Mouse (Mus musculus) CD4-positive, CD25-positive, alpha-beta regulatory T cell, adult 4 months (primary cell): ENCODE measurements around the gene 2010300C02Rik. TPM values are rescaled to one million over a fixed set of nuclear protein-coding genes. Genes with fewer than 3 reads are reported as not detected.
A peak's percentile ranks its signal among the peaks of the same experiment; 100 is the strongest.

ENCODE experiments used
- ATAC-seq: one replicate; pipeline ENCODE4 v1.8.0; 2017
- polyA plus RNA-seq, 2 experiments: library from polyadenylated mRNA; unstranded; fragments of 100-300 nt; shearing (Covaris generic); gene quantifications; one replicate each; pipeline ENCODE4 v1.2.1; 2017

Gene 2010300C02Rik
- polyA plus RNA-seq, 2 experiments from 2014 or later, result 0.42 to 0.79 TPM

DNA sequence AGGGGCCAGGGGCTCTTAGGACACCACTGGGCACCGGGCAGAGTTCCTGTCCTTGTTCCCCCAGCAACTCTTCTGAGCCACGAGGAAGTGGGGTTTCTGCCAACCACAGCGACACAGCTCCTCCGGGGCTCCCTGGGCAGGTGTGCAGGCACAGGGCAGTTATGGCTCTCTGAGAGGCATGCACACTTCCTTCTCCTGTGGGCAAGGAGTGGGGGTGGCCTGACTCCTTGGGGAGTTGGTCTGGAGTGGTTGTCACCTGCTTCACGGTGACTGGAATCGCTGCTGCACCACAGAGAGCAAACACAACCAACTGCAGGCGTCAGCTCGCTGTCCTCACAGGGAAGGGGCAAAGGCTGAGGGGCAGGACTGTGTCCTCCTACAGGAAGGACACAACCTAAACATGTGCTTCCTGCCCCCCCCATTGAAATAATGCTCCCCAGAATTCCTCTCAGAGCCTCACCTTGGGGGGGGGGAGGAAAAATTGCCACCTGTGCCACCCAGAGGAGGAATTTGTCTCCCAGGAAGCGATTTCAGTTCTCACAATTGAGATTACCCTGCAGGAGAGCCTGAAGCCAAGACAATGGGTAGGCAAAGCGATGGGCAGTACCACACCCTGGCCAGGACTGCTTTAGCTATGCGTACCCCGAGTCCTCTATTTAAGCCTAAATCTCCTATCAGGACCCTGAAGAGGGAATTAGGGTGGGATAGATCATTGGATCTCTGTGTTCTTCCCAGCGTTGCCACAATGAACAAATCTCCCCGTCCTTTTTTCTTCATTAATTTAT, 54.2 kb downstream of the 2010300C02Rik start:
- no peak for ATAC-seq

- ATAC-seq, result no peak
Observed at GRCm38 (mm10) chr1:37664496-37664895, 55.4 kb downstream of the 2010300C02Rik start.

DNA sequence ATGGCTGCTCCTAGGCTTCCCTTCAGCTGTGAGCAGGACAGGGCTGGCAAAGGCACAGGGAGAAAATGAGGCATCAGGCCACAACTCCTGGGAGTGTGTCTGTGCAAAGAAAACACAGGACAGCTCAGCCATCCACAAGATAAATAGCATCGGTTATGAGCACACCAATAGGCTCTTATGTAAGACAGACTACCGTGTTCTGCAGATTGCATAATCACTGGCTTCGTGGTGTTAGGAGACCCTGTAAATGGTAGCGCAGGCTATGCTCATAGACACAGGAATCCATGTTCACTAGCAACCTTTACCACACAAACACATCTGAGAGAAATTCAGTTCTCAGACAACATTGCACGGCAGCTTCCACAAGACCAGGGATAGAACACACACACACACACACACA, 56.3 kb downstream of the 2010300C02Rik start:
- ATAC-seq, result no peak

DNA sequence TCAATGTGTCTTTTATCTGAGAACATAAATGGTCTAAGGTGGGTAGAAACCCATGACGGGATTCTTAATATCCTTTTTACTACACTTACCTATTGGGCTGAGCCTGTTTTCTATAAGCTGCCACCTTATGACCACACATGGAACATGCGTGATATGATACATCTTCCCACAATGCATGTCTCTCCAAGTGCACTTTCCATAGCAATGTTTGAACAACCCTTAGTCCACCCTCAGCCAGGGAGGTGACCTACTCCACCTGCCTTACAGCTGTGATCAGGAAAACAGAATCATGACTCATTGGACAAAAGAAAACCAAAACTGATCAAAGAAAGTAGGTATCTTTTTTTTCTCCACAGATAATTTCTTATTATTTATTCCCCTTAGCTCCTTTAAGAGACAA, 63.9 kb downstream of the 2010300C02Rik start:
- no peak for ATAC-seq

DNA sequence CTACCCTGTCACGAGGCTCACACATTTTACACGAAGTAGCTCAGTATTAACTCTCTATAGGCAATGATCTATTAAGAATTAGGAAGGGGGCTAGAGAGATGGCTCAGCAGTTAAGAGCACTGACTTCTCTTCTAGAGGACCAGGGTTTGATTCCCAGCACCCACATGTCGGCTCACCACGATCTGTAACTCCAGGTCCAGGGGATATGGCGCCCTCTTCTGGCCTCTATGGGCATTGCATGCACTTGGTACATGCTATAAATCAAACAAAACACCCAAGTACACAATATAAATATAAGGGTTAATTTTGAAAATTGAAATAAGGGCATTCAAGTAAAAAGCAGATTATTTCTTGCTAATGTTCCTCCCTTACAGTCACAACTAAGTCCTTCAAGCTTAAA, 65.9 kb downstream of the 2010300C02Rik start:
- ATAC-seq, result no peak

- ATAC-seq, result no peak
Observed at GRCm38 (mm10) chr1:37647066-37647465, 72.8 kb downstream of the 2010300C02Rik start.

- no peak for ATAC-seq
Observed at GRCm38 (mm10) chr1:37644501-37644900, 75.4 kb downstream of the 2010300C02Rik start.

DNA sequence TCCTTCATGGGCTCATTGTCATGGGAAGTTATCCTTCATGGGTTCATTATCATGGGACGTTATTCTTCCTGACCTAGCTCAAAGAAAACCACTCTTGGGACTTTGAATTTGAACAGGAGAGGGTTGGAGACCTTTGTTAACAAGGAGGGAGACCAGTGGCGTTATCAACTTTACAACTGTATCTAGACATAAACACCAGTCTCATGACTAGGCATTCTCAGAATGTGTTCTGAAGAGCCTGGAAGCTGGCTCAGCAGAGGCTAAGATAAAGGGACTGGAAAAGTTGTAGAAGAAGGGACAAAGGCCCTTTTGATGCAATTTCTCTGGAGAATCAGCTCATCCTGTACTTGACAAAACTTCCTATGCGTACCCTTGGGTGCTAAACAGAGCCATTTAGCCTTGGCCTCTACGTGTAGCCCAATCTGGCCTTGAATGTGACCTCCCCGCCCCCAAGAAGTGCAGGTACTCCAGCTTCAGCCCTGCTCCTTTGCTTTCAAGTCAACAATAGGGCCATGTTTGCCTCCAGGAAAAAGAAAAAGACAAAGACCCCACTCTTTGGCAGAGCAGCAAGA, 76.0 kb downstream of the 2010300C02Rik start:
- no peak for ATAC-seq

DNA sequence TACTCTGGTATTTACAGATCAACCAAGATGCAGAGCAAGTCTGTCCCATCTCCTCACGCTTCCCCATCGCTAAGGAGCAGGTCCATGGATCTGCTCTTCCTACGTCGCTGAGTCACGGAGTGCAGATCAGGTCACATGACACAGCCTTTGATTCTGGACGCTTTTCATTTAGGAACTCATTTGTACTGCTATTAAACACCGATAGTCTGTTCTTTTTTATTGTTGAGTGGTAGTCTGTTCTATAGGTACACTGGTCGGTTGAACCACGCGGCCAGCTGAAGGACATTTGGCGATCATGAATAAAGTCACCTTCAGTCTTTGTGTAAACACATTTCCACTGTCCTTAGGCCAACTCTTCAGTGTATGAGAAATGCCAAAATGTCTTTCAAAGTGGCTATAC, 78.5 kb downstream of the 2010300C02Rik start:
- no peak for ATAC-seq

GRCm38 (mm10) chr1:37639101-37639500, 80.8 kb downstream of the 2010300C02Rik start:
- ATAC-seq, result peak; percentile 63

GRCm38 (mm10) chr1:37638560-37638959, 81.3 kb downstream of the 2010300C02Rik start:
- ATAC-seq, result no peak

DNA sequence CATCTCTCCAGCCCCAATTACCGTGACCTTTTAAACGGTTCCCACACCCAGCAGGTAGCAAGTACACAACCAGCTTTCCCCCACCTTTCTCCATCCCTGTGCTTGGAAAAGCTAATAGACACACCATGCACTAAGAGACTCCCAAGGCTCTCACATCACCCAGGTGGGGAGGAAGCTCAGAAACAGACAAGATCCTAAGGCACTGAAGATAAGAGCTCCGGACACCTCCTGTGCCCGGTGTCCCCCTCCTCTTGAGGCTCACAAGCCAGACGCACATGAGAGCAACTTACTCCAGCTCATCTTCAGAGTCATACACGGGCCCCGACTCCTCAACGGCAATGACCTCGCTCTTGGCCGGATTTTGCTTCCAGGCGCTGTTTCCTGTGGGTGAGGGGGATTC, 82.3 kb downstream of the 2010300C02Rik start:
- ATAC-seq, result no peak

DNA sequence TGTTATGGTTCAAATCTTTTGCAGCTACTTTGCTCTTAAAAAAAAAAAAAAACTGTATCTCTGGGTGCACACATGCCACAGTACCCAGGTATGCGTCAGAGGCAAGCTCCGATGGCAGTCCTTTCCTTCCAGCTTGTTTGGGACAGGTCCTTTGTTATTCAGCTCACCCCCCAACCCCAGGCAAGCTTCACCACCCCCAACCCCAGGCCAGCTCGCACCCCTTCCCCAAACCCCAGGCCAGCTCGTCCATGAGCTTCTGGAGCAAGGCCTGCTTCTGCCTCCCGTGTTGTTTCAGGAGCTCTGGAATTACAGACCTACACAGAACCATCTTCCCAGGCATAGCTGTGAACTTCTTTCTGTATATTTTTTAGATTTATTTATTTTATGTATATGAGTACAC, 83.1 kb downstream of the 2010300C02Rik start:
- no peak for ATAC-seq

DNA sequence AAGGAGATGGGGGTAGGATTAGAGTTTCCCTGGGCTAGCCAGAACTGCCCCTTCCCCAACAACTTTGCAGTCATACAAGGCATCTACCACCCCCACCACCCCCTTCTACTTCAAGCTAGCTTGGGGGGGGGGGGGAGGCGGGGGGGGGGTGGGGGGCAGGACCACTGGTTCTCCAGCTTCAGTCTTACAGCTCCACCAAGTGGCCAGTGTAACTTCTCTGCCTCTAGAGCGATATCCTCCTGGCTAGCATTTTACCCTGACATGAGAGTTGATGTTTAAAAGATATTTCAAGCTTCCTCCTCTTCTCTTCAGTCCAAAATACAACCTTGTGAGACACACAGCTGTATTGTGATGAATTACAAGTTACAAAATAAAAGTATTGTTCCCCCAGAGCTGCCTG, 83.7 kb downstream of the 2010300C02Rik start:
- no peak for ATAC-seq

DNA sequence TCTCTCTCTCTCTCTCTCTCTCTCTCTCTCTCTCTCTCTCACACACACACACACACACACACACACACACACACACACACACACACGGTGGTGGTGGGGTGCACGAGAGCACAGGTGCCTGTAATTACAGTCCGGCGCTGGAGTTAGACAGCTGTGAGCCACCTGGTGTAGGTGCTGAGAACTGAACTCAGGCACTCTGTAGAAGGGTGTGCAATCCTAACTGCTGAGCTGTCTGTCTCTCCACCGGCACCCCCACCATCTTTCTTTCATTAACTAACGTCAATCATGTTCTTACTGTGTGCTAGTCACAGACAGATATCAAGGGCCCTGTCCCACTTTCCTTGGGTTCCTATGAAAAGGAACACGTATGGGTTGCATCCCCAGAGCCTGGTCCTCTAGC, 84.2 kb downstream of the 2010300C02Rik start:
- ATAC-seq, result no peak

- ATAC-seq, result peak; percentile 72
Observed at GRCm38 (mm10) chr1:37634658-37635057, 85.2 kb downstream of the 2010300C02Rik start.

DNA sequence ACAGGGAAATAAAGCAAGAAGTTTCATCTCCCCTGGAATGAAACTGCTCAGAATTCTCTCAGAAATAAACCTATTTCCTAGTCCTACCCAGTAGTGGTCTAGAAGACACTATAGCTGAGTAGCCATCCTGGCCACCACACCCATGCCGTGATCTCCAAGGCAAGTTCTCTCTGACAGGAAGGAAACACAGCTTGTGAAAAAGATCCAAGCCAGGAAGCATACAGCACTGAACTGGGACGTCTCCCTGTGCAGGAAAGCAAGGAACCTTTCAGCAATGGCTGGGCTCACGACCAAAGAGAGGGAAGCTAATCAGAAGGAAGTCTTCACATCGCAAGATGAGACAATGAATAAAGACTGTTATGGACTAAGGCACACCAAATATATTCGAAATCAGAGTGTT, 86.4 kb downstream of the 2010300C02Rik start:
- ATAC-seq, result no peak

GRCm38 (mm10) chr1:37632425-37632824, 87.5 kb downstream of the 2010300C02Rik start:
- ATAC-seq, result no peak

GRCm38 (mm10) chr1:37631456-37631855, 88.4 kb downstream of the 2010300C02Rik start:
- no peak for ATAC-seq

DNA sequence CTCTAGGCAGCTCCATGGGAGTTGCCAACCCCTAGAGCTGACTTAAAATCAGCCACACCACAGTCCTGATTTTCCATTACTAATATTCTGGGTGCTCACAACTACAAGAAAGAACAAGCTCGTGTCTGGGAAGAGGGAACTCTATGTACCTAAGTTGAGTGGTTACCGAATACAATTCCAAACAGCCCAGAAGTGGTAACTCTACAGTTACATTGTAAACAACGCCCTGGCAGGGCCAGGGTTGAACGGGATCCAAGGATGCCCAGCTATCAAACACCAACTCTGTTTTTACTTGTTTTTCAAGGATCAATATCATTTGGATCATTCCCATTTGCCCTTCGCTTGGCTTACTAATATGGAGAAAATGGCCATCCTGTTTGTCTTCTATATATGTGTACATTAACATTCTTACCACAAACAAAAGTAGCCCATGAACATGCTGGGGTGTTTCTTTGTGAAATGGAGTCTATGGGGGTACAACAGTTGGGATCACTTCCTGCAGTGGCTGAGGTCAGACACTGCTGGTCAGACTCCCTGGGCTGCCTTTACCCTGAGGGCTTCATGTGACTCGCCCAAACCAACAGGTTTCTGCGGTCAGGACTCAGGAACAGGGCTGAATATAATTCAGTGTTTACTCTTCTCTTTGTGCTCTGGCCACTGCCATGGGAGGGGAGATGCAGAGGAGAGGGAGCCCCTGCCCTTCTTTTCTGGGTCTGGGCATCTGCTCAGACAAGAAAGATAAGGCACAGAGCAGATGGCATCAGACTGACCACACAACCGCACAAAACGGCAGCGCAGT, 89.3 kb downstream of the 2010300C02Rik start:
- ATAC-seq, result no peak

DNA sequence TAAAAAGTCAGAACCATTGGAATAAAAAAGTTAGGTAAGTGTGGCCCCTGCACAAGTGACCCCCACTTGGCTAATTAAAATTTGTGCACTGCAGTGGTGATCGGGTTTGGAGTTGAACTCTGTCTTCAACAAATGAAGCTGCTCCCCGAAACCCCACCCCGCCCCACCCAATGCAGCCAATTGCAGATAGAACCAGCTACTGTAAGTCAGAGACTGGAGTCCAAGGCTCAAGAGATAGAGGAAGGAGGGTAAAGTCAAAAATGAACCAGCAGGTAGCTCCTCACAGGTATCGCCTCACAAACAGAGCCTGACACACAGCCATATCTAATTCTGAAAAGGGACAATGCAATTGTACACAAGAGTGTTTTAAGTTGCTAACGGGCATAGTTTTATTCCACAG, 90.0 kb downstream of the 2010300C02Rik start:
- ATAC-seq, result no peak

GRCm38 (mm10) chr1:37628749-37629148, 91.1 kb downstream of the 2010300C02Rik start:
- no peak for ATAC-seq

DNA sequence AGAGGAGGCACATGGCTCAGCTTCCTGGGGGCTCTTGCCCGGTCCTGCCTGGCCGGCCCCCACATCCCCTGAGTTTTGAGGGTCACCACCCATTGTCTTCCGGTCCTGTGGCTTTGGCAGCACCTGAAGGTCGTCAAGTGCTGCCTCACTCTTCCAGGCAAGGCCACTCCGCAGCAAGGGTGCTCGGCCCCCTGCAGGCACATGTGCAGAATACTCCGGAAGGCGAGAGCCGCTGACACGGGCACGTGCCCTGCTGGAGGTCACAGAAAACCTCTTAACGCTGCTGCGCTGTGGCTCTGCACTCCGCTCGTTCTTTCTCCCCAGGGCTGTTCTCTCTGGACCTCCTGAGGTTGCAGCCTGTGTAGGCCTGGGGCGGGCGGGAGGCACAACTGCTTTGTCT, 95.7 kb downstream of the 2010300C02Rik start:
- peak; percentile 88 for ATAC-seq

GRCm38 (mm10) chr1:37622049-37622448, 97.8 kb downstream of the 2010300C02Rik start:
- no peak for ATAC-seq
